Mouse (Mus musculus): ENCODE measurements around the gene Cntnap5a.

GRCm38 (mm10) chr1:115745569-115745968 lies 61.0 kb downstream of the Cntnap5a start:
- TF ChIP-seq CTCF (IDR thresholded peaks at IDR 0.05; ENCODE audit: low read depth, low read length) = no peak
- no peak for TF ChIP-seq POLR2A (IDR thresholded peaks at IDR 0.05; ENCODE audit: insufficient read depth, low read length)
- no peak for TF ChIP-seq EP300 (IDR thresholded peaks at IDR 0.05; ENCODE audit: insufficient read depth, low read depth, low read length)

All from ES-Bruce4 (cell line).